Mouse (Mus musculus): ENCODE measurements around the gene Drosha.

The Drosha gene

GRCm38 (mm10) chr15:12941651-12942180 is 117.1 kb downstream of the Drosha start:
- DNase-seq = no peak

- DNase-seq = no peak
Measured at GRCm38 (mm10) chr15:12942424-12942823, 117.8 kb downstream of the Drosha start.

- DNase-seq = no peak
Measured at GRCm38 (mm10) chr15:12958051-12958450, 133.4 kb downstream of the Drosha start.

- no peak for DNase-seq
Measured at GRCm38 (mm10) chr15:12962179-12962578, 137.6 kb downstream of the Drosha start.

- DNase-seq = no peak
Measured at GRCm38 (mm10) chr15:12965209-12965608, 140.6 kb downstream of the Drosha start.

GRCm38 (mm10) chr15:12968815-12969214 is 144.2 kb downstream of the Drosha start:
- no peak for DNase-seq

- peak in 1 of 2 experiments; percentile 13 for DNase-seq
Measured at GRCm38 (mm10) chr15:12972441-12972840, 147.8 kb downstream of the Drosha start.

All from kidney, postnatal 4 days (tissue).